Mouse (Mus musculus): ENCODE results near the gene Hoxd11. TPM values are rescaled to one million over a fixed set of nuclear protein-coding genes. Genes with fewer than 3 reads are reported as not detected.

The Hoxd11 gene
- polyA plus RNA-seq, 1 experiment from 2014 or later = not detected

DNA sequence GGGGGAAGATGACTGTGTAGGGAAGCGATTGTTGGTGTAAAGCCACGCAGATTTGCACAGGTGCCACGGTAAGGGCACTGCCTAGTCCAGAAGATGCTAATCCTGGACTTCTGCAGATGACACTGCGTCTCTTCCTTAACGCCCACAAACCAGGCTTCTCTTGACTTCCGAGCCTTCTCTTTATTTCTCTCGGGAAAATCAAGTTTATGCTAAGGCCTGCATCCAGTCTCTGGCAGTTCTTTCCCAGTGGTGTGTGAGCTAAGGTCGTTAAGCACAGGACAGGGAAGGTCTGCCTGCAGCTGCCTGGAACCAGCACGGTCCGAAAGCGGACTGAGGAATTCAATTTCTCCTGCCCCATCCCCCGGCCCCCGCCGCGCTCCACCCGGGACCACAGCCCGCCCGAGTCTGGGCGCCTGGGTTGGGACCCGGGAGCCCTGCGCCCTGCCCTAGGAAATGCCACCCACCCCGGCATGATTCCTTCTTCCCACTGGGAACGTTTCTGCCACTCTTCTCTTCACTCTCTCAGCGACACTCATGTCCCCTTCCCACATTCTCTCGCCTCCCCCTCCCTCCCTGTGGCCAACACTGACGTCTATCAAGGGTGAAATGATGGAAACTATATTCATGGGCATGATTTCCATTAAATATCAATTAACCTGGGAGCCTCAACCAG is 24.5 kb downstream of the Hoxd11 start:
- H3K27ac ChIP-seq = no peak overlapping the region
- H3K27me3 ChIP-seq = peaks cover 89% of the 10 kb centered on the region

GRCm38 (mm10) chr2:74704393-74704998 is 25.1 kb downstream of the Hoxd11 start, which contains the start of gene Hoxd8:
Gene Hoxd8 (plus strand): TSS chr2:74704615.
- peak within 1 kb of the TSS; percentile 36 for H3K4me3 ChIP-seq
- no peak; the same call in 1 of the 2 replicates for ATAC-seq (ENCODE audit: low FRiP score)
- H3K9me3 ChIP-seq (replicated peaks) = no peaks in the 10 kb centered on the region
- H3K4me2 ChIP-seq (replicated peaks) = peak within 1 kb of the TSS; percentile 60
- H3K27me3 ChIP-seq = peaks cover 89% of the 10 kb centered on the region
- H3K9ac ChIP-seq = peak within 1 kb of the TSS; percentile 49; the same call in 1 of the 2 replicates
- under 1% methylated on average over 35 of the region's 52 CpGs for WGBS
- peaks cover 11% of the 10 kb centered on the region for H3K4me1 ChIP-seq
- no peaks in the 10 kb centered on the region for H3K36me3 ChIP-seq
- H3K27ac ChIP-seq = no peak within 1 kb of the TSS

More for the DNA sequence above, 24.5 kb downstream of the Hoxd11 start:
- H3K4me1 ChIP-seq = peaks cover 11% of the 10 kb centered on the region
- H3K4me2 ChIP-seq (replicated peaks) = no peak overlapping the region
- H3K4me3 ChIP-seq = no peak overlapping the region
- no peaks in the 10 kb centered on the region for H3K36me3 ChIP-seq
- H3K9me3 ChIP-seq (replicated peaks) = no peaks in the 10 kb centered on the region
- no peak overlapping the region for H3K9ac ChIP-seq
- WGBS = under 1% methylated on average over 26 of the region's 26 CpGs
- no peak for ATAC-seq (ENCODE audit: low FRiP score)

GRCm38 (mm10) chr2:74704999-74705466 is 25.7 kb downstream of the Hoxd11 start:
- Histone ChIP-seq H3K9me3 (replicated peaks) (no peaks in the 10 kb centered on the region), H3K27ac (no peak overlapping the region), H3K4me2 (replicated peaks) (peak overlapping the region; percentile 60), H3K4me1 (peaks cover 11% of the 10 kb centered on the region), H3K4me3 (peak overlapping the region; percentile 36), H3K9ac (peak overlapping the region; percentile 49; the same call in 1 of the 2 replicates), H3K36me3 (no peaks in the 10 kb centered on the region), H3K27me3 (peaks cover 89% of the 10 kb centered on the region)
- 0 out of 2 replicates have a peak, but pooled peaks have one; percentile 24 for ATAC-seq (ENCODE audit: low FRiP score)
- WGBS = under 1% methylated on average over 60 of the region's 66 CpGs

- H3K9ac ChIP-seq = peak overlapping the region; percentile 49; the same call in 1 of the 2 replicates
These were observed 26.2 kb downstream of the Hoxd11 start for GRCm38 (mm10) chr2:74705467-74706089.

GRCm38 (mm10) chr2:74706393-74706960 is 27.1 kb downstream of the Hoxd11 start:
- no peak for ATAC-seq (ENCODE audit: low FRiP score)
- Histone ChIP-seq H3K4me2 (replicated peaks) (no peak overlapping the region), H3K27me3 (peaks cover 89% of the 10 kb centered on the region), H3K27ac (no peak overlapping the region), H3K9me3 (replicated peaks) (no peaks in the 10 kb centered on the region), H3K4me1 (peaks cover 11% of the 10 kb centered on the region), H3K36me3 (no peaks in the 10 kb centered on the region), H3K4me3 (no peak overlapping the region), H3K9ac (no peak overlapping the region)
- 2% methylated on average over 13 of the region's 13 CpGs for WGBS

More at GRCm38 (mm10) chr2:74705467-74706089, 26.2 kb downstream of the Hoxd11 start:
- Histone ChIP-seq H3K4me1 (peaks cover 11% of the 10 kb centered on the region), H3K27me3 (peaks cover 89% of the 10 kb centered on the region), H3K4me3 (peak overlapping the region; percentile 36), H3K9me3 (replicated peaks) (no peaks in the 10 kb centered on the region), H3K4me2 (replicated peaks) (peak overlapping the region; percentile 60), H3K27ac (no peak overlapping the region), H3K36me3 (no peaks in the 10 kb centered on the region)
- WGBS = 1% methylated on average over 62 of the region's 85 CpGs
- ATAC-seq (ENCODE audit: low FRiP score) = peak; percentile 19; the same call in 1 of the 2 replicates

GRCm38 (mm10) chr2:74707599-74707998 is 28.2 kb downstream of the Hoxd11 start:
- H3K27ac ChIP-seq = no peak overlapping the region
- 6% methylated on average over 7 of the region's 7 CpGs for WGBS
- H3K36me3 ChIP-seq = no peaks in the 10 kb centered on the region
- peaks cover 91% of the 10 kb centered on the region for H3K27me3 ChIP-seq
- ATAC-seq (ENCODE audit: low FRiP score) = no peak
- H3K4me2 ChIP-seq (replicated peaks) = no peak overlapping the region
- H3K4me1 ChIP-seq = peaks cover 18% of the 10 kb centered on the region
- no peak overlapping the region for H3K4me3 ChIP-seq
- no peaks in the 10 kb centered on the region for H3K9me3 ChIP-seq (replicated peaks)
- no peak overlapping the region for H3K9ac ChIP-seq

DNA sequence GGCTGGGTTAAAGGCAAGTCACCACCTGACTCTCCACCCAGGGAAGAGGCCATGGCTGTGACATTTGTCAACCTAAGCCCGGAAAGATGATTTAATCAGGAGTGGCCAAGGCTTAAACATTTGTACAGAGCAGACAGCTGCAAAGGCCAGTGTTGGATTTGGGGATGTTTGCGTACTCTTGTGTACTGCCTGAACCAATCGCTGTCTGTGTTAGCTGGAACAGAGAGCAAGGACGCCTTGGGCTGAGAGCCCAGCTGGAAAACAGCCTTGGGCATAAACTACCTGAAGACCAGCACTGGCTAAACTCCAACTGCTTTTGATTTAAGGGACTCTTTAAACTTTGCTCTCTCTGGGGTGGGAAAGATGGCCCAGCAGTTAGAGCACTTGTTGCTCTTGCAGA is 29.3 kb downstream of the Hoxd11 start:
- Histone ChIP-seq H3K4me2 (replicated peaks) (no peak overlapping the region), H3K36me3 (no peaks in the 10 kb centered on the region), H3K4me1 (peaks cover 18% of the 10 kb centered on the region), H3K9me3 (replicated peaks) (no peaks in the 10 kb centered on the region), H3K9ac (no peak overlapping the region), H3K4me3 (no peak overlapping the region), H3K27me3 (peaks cover 92% of the 10 kb centered on the region), H3K27ac (no peak overlapping the region)
- ATAC-seq (ENCODE audit: low FRiP score) = no peak
- 7% methylated on average over 4 of the region's 4 CpGs for whole genome bisulfite sequencing

DNA sequence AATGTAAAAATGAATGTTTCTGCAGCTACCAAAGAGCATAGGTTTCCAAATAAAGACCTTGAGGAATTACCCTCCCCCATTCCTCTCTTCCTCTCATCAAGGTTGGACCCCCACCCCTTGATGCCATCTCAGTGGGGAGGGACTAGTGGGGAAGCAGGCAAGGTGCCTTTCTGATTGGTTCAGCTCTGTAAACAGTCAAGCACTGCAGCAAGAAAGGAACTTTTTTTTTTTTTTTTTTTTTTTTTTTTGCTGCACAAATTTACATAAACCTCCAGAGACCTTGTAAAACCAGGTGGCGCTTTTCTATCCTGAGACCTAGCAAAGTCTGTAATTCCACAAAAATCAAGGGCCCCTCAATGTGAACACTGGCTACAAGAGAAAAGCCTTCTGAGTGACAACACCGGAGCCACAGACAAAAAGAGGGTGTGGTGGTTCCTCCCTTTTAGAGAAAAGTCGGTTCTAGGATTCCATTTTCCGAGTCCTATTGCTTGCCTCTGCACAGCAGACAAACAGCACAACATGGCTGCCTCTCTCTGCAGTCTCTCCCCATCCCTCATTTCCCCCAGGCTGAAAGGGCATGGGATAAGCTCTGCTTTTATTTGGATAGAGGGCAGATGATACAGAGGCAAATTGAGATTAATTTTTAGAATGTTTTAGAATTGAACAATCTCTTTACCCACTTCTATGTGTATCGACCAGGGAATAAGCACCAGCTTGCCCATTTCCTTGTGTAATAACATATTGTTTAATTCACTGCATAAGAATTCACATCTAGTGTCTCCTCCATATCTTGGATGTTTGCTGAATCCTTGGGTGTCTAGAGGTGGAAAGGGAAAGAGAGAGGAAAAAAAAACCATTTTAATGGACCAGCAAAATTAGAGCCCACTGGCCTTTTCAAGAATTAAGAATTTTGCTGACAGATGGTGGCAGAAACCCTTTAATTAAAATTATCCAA is 30.4 kb downstream of the Hoxd11 start:
- Histone ChIP-seq H3K4me2 (replicated peaks) (no peak overlapping the region), H3K9me3 (replicated peaks) (no peaks in the 10 kb centered on the region), H3K9ac (no peak overlapping the region), H3K4me1 (peaks cover 16% of the 10 kb centered on the region), H3K36me3 (no peaks in the 10 kb centered on the region), H3K27me3 (peaks cover 90% of the 10 kb centered on the region), H3K27ac (no peak overlapping the region), H3K4me3 (no peak overlapping the region)
- no peak for ATAC-seq (ENCODE audit: low FRiP score)
- 6% methylated on average over 5 of the region's 5 CpGs for WGBS

- no peak overlapping the region for H3K4me3 ChIP-seq
- WGBS = under 1% methylated on average over 16 of the region's 16 CpGs
- no peak overlapping the region for H3K9ac ChIP-seq
- H3K9me3 ChIP-seq (replicated peaks) = no peaks in the 10 kb centered on the region
- H3K4me2 ChIP-seq (replicated peaks) = no peak overlapping the region
- H3K4me1 ChIP-seq = peaks cover 11% of the 10 kb centered on the region
- H3K36me3 ChIP-seq = no peaks in the 10 kb centered on the region
- no peak overlapping the region for H3K27ac ChIP-seq
- peaks cover 96% of the 10 kb centered on the region for H3K27me3 ChIP-seq
- ATAC-seq (ENCODE audit: low FRiP score) = no peak
These were observed 31.7 kb downstream of the Hoxd11 start for GRCm38 (mm10) chr2:74710929-74711543.

- ATAC-seq (ENCODE audit: low FRiP score) = no peak
- peaks cover 11% of the 10 kb centered on the region for H3K4me1 ChIP-seq
- peak within 1 kb of the TSS; percentile 42 for H3K4me2 ChIP-seq (replicated peaks)
- H3K27ac ChIP-seq = 0 out of 2 replicates have a peak within 1 kb of the TSS, but pooled peaks have one; percentile 17
- peaks cover 96% of the 10 kb centered on the region for H3K27me3 ChIP-seq
- H3K4me3 ChIP-seq = peak within 1 kb of the TSS; percentile 23
- no peaks in the 10 kb centered on the region for H3K36me3 ChIP-seq
- peak within 1 kb of the TSS; percentile 43; the same call in 1 of the 2 replicates for H3K9ac ChIP-seq
- H3K9me3 ChIP-seq (replicated peaks) = no peaks in the 10 kb centered on the region
- under 1% methylated on average over 65 of the region's 65 CpGs for WGBS
These were observed 32.6 kb downstream of the Hoxd11 start, which contains the start of the genes Hoxd3 and Hoxd4 for GRCm38 (mm10) chr2:74711721-74712621. Gene Hoxd3 (plus strand): TSS chr2:74711927. Gene Hoxd4 (plus strand): TSS chr2:74711929.
